Mouse (Mus musculus) lung, adult 2 months (tissue): Measurements from ENCODE around the gene Btrc.

Experiments
- CTCF ChIP-seq: fragments of 200-500 bp; IDR thresholded peaks from 2 replicates; pipeline ENCODE4 v1.5.1; 2011; ENCODE audit warnings: mild to moderate bottlenecking, low read length, control low read depth; ENCODE audit not compliant: insufficient read depth
- POLR2A ChIP-seq: fragments of 200-500 bp; IDR thresholded peaks from 2 replicates; pipeline ENCODE4 v1.6.1; 2011; ENCODE audit warnings: low read depth, mild to moderate bottlenecking, control low read depth, low read length, borderline replicate concordance; ENCODE audit errors: extremely low read depth

GRCm38 (mm10) chr19:45542061-45542460 is 178.5 kb downstream of the Btrc start:
- TF ChIP-seq CTCF (no peak), POLR2A (no peak)
